Mouse (Mus musculus) gastrocnemius, adult 2 months (tissue): ENCODE measurements around the gene Tgm1. TPM values are rescaled to one million over a fixed set of nuclear protein-coding genes. Genes with fewer than 3 reads are reported as not detected.

Experiments
- DNase-seq: peaks from one replicate; pipeline ENCODE4 v3.0.0; 2022
- H3K27ac ChIP-seq: fragments of 200-600 bp; 2 replicates; pipeline ENCODE4 v1.8.1; 2022; ENCODE audit warnings: mild to moderate bottlenecking
- H3K4me3 ChIP-seq: fragments of 200-600 bp; 2 replicates; pipeline ENCODE4 v1.8.1; 2022; ENCODE audit warnings: mild to moderate bottlenecking, moderate library complexity
- CTCF ChIP-seq: fragments of 200-600 bp; IDR thresholded peaks from 2 replicates; pipeline ENCODE4 v1.8.1; 2022; ENCODE audit warnings: antibody characterized with exemption, mild to moderate bottlenecking, moderate library complexity
- intact Hi-C: fragments of 180-260 bp; cut with DNase I; formaldehyde crosslinking; loops from one replicate; pipeline ENCODE4 v1.15.1; 2025
- total RNA-seq, 2 experiments: library from RNA; stranded (reverse); gene quantifications; 2 replicates each; pipeline ENCODE4 v1.2.3; 2021

Tgm1 gene
- total RNA-seq, 2 experiments from 2014 or later, result 0.11 TPM; not detected in 1

- intact Hi-C loops, result no loop called here
These were observed 22.0 kb upstream of the Tgm1 start for GRCm38 (mm10) chr14:55735758-55736157.

GRCm38 (mm10) chr14:55735334-55735733, 21.6 kb upstream of the Tgm1 start:
- intact Hi-C loops, result no loop called here
- DNase-seq, result no peak
- Histone ChIP-seq H3K4me3 (no peak overlapping the region), H3K27ac (no peak overlapping the region)
- TF ChIP-seq CTCF, result no peak

More at GRCm38 (mm10) chr14:55735758-55736157, 22.0 kb upstream of the Tgm1 start:
- Histone ChIP-seq H3K4me3 (no peak overlapping the region), H3K27ac (no peak overlapping the region)
- no peak for DNase-seq
- TF ChIP-seq CTCF, result no peak

GRCm38 (mm10) chr14:55734869-55735268, 21.1 kb upstream of the Tgm1 start:
- Histone ChIP-seq H3K4me3 (no peak overlapping the region), H3K27ac (no peak overlapping the region)
- no peak for DNase-seq
- intact Hi-C loops, result no loop called here
- no peak for TF ChIP-seq CTCF

GRCm38 (mm10) chr14:55733889-55734288, 20.2 kb upstream of the Tgm1 start:
- DNase-seq, result no peak
- Histone ChIP-seq H3K4me3 (no peak overlapping the region), H3K27ac (no peak overlapping the region)
- no peak for TF ChIP-seq CTCF
- intact Hi-C loops, result no loop called here

- TF ChIP-seq CTCF, result no peak
- H3K4me3 ChIP-seq, result no peak overlapping the region
- intact Hi-C loops, result no loop called here
- no peak for DNase-seq
- H3K27ac ChIP-seq, result no peak overlapping the region
These were observed 16.9 kb upstream of the Tgm1 start for GRCm38 (mm10) chr14:55730531-55731032.

GRCm38 (mm10) chr14:55730116-55730515, 16.4 kb upstream of the Tgm1 start:
- DNase-seq, result no peak
- no peak for TF ChIP-seq CTCF
- intact Hi-C loops, result no loop called here
- no peak overlapping the region for H3K27ac ChIP-seq
- no peak overlapping the region for H3K4me3 ChIP-seq

GRCm38 (mm10) chr14:55727889-55728685, 14.4 kb upstream of the Tgm1 start:
- no peak overlapping the region for H3K27ac ChIP-seq
- TF ChIP-seq CTCF, result no peak
- no peak for DNase-seq
- intact Hi-C loops, result no loop called here
- H3K4me3 ChIP-seq, result no peak overlapping the region

GRCm38 (mm10) chr14:55726261-55726660, 12.5 kb upstream of the Tgm1 start:
- no peak overlapping the region for H3K4me3 ChIP-seq
- H3K27ac ChIP-seq, result no peak overlapping the region
- DNase-seq, result no peak
- no peak for TF ChIP-seq CTCF
- intact Hi-C loops, result no loop called here

GRCm38 (mm10) chr14:55724411-55724871, 10.7 kb upstream of the Tgm1 start:
- TF ChIP-seq CTCF, result no peak
- Histone ChIP-seq H3K27ac (peak overlapping the region; percentile 59), H3K4me3 (peak overlapping the region; percentile 15; the same call in 1 of the 2 replicates)
- intact Hi-C loops, result loop anchor here (5.0 kb wide), 1 partner anchor 42 kb away; the partner anchor contains the start of gene Tinf2
- DNase-seq, result peak; percentile 33

GRCm38 (mm10) chr14:55723433-55723832, 9.7 kb upstream of the Tgm1 start:
- Histone ChIP-seq H3K4me3 (no peak overlapping the region), H3K27ac (no peak overlapping the region)
- TF ChIP-seq CTCF, result no peak
- no peak for DNase-seq
- intact Hi-C loops, result loop anchor here (5.0 kb wide), 1 partner anchor 41 kb away; the partner anchor contains the start of gene Tinf2

GRCm38 (mm10) chr14:55722438-55722945, 8.8 kb upstream of the Tgm1 start:
- no peak for TF ChIP-seq CTCF
- no peak for DNase-seq
- H3K4me3 ChIP-seq, result peak overlapping the region; percentile 78
- intact Hi-C loops, result loop anchor here (5.0 kb wide), 1 partner anchor 40 kb away; the partner anchor contains the start of gene Tinf2
- peak overlapping the region; percentile 88 for H3K27ac ChIP-seq

GRCm38 (mm10) chr14:55721700-55722437, 8.1 kb upstream of the Tgm1 start, which contains the start of gene Rabggta:
Rabggta (minus strand) TSS chr14:55722263.
- H3K27ac ChIP-seq, result peak within 1 kb of the TSS; percentile 88
- peak; percentile 94 for DNase-seq
- H3K4me3 ChIP-seq, result peak within 1 kb of the TSS; percentile 78
- intact Hi-C loops, result loop anchor here (5.0 kb wide), 1 partner anchor 40 kb away; the partner anchor contains the start of gene Tinf2
- TF ChIP-seq CTCF, result peak; percentile 92
